Mouse (Mus musculus) B cell, adult 2 months (primary cell): ENCODE data around the gene Cog2.
A peak's percentile ranks its signal among the peaks of the same experiment; 100 is the strongest.

Source experiments
- DNase-seq, 2 experiments: peaks; one replicate each; pipeline ENCODE4 v3.0.0; 2022

The Cog2 gene

GRCm38 (mm10) chr8:124520249-124521080 lies at the start of gene Cog2:
TSS of gene Cog2 (plus strand) at chr8:124520767.
- peak; percentile 88 to 90 for DNase-seq

GRCm38 (mm10) chr8:124475690-124476089 lies 44.9 kb upstream of the Cog2 start:
- DNase-seq, result no peak

DNA sequence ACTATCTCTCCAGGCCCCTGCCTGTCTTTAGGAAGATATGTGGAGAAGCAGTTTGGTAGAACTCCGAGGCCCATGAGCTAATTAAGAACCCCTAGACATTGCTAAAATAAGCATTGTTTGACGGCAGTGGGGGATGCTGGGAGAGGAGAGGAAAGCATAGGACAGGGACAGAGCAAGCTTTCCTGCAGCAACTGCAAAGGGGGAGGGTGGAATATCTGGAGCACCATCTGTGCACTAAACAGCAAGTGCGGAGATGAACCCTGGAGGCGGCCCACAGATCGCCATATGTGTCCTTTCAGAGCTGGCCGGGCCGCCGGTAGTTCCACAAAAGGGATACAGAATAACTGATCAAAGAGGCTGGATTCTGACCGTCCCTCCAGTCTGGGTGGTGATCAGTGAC lies 43.9 kb upstream of the Cog2 start:
- DNase-seq, result no peak

GRCm38 (mm10) chr8:124479251-124479650 lies 41.3 kb upstream of the Cog2 start:
- no peak for DNase-seq

DNA sequence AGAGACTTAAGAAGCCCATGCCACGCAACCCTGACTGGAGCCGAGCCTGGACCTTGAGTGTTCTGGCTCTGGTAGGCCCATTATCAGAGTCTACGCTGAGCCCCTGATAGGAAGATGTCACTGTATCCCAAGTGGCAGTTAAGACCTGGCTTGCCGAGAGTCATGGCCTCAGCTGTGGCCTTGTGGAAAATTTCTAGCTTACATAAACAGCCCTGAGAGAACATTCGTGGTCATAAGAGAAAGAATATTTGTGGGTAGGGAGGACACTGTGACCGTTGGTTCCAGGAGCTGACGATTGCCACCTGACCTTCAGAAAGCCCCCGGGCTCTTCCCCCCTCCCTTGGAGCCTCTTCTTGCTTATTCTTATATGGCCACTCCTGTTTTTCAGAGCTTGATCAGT lies 40.2 kb upstream of the Cog2 start:
- DNase-seq, result no peak

GRCm38 (mm10) chr8:124482790-124483189 lies 37.8 kb upstream of the Cog2 start:
- DNase-seq, result no peak

- DNase-seq, result peak in 1 of 2 experiments; percentile 2
Observed at GRCm38 (mm10) chr8:124483356-124484115, 37.0 kb upstream of the Cog2 start.

GRCm38 (mm10) chr8:124489311-124489710 lies 31.3 kb upstream of the Cog2 start:
- no peak for DNase-seq

GRCm38 (mm10) chr8:124489786-124490185 lies 30.8 kb upstream of the Cog2 start:
- DNase-seq, result peak in 1 of 2 experiments; percentile 2

DNA sequence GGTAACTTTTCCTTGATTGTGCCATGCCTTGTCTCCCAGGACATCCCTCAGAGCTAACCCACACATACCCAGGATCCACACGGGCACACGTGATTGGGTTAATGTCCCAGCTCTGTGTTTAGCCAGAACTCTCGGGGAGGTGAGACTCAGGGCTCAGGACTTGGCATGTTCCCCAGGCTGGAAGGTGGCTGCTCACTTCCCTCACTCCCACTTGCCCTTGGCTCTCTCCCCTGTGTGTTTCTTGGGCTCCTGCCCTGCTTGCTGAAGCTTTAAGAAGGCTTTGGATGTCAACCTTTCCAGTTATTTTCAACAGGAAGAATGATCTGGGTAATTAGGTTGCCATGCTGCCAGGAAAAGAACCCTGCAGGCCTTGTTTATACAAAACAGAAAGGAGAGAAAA lies 26.2 kb upstream of the Cog2 start:
- no peak for DNase-seq

DNA sequence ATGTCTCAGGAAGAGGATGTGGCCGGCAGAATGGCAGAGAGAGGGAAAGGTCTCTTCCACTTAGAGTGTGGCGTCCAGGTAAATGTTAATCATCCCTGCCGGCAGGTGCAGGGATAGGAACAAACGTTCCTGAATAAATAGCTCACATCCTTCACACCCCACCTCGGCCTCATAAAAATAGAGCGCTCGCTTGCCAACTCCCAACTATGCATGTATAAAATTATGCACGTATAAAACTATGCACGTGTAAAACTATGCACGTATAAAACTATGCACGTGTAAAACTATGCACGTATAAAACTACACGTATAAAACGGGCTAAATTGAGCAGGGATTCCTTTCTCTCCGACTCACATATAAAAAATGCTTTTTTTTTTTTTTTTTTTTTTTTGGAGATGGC lies 25.6 kb upstream of the Cog2 start:
- no peak for DNase-seq

- DNase-seq, result no peak
Observed at GRCm38 (mm10) chr8:124495676-124496075, 24.9 kb upstream of the Cog2 start.

GRCm38 (mm10) chr8:124496266-124496665 lies 24.3 kb upstream of the Cog2 start:
- no peak for DNase-seq

DNA sequence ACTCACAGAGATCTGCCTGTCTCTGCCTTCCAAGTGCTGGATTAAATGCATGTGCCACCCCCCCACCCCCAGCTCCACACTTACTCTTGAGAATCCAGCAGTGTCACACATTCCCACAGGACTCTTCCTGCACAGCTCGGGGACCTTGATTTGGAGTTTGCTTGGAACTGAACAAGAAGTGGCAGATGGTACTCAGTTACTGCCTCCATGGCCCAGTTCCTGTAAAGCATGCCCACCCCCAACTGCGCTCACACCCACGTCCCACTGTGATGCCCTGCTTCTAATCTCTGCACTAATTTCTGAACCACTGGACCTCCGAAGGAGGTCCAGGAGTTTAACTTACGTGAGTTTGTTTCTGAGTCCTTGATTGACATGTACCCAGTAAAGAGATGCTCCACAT lies 23.7 kb upstream of the Cog2 start:
- no peak for DNase-seq

GRCm38 (mm10) chr8:124498398-124498797 lies 22.2 kb upstream of the Cog2 start:
- no peak for DNase-seq

- DNase-seq, result no peak
Observed at GRCm38 (mm10) chr8:124499236-124499937, 21.2 kb upstream of the Cog2 start.

DNA sequence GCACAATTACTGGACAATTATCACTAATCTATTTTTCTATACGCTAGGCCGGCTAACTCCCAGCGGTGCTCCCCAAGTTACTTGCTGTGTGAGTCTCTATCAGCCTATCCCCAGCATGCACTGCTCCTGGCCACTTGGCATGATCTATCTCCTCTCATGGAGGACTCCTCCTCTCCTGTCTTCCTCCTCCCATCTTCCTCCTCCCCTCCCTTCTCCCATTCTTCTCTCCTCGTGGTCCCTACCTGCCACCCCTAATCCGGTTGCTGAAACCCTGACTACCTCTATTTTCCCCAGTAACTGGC lies 20.7 kb upstream of the Cog2 start:
- no peak for DNase-seq

DNA sequence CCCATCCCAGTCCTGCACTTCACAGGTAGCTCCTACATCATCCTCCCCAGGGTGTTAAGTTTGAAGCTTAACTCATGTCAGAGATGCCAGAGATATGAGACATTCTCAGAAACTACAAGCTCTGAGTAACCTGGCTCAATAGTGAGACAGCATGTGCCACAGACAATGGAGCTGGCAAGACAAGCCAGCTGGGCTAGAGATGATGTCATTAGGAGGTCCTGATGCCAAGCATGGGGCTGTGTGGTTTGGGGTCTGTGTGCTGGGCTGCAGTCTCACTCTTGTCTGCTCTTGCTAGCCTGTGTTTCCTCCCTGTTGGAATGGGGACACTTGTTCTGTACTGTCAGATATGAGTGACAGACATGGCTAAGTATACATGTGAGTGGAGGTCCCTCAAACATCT lies 14.9 kb upstream of the Cog2 start:
- DNase-seq, result no peak

DNA sequence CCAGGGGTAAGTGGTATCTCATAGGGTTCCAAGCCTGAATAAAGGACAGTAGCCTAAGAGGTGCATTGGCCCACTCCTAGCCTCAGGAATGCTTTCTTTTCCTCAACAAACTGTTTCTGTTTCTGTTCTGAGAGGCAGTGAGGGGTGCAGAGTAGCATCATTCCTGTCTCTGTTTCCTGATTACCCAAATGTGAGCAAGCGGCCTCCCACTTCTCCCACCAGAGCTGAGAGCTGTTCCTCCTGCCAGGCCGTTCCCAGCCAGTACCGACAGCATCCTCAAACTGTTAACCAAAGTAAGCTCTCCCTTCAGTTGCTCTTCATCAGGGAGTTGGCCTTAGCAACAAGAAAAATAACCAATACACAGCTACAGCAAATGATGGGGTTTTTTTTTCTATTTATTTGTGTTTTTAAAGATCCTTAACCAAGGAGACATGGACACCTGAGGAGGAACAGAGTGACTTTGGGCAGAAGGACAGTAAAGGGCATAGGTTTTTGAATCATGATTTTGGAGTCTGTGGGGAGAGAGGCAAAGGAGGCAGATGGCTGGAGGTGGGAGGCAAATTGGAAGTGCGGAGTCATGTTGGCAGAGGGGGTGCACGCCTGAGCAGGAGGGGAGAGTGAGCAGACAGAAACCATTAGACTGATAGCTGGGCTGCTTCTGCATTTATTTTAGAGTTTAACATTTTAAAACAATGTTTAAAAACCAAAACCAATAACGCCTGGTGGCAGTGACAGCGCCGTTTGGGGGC lies 12.8 kb upstream of the Cog2 start:
- DNase-seq, result no peak

GRCm38 (mm10) chr8:124508321-124508695 lies 12.3 kb upstream of the Cog2 start:
- DNase-seq, result no peak

DNA sequence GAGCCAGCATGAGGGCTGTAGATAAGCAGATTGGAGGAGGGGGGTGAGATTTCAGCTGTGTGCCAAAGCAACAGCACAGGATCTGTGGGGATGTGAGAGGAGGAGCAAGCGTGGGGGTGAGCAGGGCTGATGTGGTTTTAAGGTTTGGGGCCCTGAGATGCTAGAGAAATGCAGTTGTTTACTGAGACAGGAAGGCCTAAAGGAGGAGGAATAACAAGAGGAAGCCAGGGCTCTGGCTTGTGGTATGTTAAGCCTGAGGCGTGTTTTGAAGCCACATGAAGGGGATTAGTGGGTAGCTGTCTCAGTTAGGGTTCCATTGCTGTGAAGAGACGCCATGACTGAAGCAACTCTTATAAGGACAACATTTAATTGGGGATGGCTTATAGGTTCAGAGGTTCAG lies 11.4 kb upstream of the Cog2 start:
- no peak for DNase-seq

GRCm38 (mm10) chr8:124516039-124516438 lies 4.5 kb upstream of the Cog2 start:
- DNase-seq, result no peak

GRCm38 (mm10) chr8:124516525-124516924 lies 4.0 kb upstream of the Cog2 start:
- DNase-seq, result no peak
